Mouse (Mus musculus): ENCODE measurements around the gene Brdt.
"Not testable (repeated sequence)": the region's sequence is repeated elsewhere in the genome, so short reads cannot be mapped to it uniquely, and the experiment has no call there.

Brdt gene

DNA sequence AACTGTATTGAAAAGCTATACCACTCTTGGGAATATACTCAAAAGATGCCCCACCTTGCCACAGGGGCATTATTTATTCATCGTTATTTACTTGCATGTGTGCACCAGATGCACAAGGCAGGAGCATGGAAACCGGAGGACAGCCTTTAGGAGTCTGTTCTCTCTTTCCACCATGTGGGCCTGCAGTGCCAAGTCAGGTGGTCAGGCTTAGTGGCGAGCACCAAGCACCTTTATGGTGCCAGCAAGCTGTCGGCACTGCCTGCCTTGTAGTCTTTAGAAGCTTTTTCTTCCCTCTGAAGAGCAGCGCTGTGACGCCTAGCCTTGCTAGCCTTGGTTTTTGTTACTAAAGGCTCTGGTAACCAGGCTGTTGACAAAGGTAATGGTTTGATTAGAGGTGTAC lies 11.9 kb downstream of the Brdt start:
- DNase-seq, result no peak

DNA sequence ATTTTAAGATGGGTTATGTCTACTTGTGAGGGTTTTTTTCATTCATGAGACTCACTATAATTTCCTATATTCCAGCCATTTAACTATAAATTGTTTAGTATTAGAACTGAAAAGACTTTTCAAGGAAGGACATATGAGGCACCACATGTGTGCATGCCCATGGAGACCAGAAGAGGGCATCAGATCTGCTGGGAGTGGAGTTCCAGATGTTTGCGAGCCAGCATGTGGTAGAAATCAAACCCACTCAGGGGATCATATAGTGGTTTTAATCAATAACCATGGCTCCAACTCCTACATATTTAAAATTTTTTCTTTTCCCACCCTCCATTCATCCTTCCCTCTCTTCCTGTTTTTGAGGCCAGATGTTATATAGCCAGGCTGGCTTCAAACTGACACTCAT lies 15.3 kb downstream of the Brdt start:
- DNase-seq, result no peak

DNA sequence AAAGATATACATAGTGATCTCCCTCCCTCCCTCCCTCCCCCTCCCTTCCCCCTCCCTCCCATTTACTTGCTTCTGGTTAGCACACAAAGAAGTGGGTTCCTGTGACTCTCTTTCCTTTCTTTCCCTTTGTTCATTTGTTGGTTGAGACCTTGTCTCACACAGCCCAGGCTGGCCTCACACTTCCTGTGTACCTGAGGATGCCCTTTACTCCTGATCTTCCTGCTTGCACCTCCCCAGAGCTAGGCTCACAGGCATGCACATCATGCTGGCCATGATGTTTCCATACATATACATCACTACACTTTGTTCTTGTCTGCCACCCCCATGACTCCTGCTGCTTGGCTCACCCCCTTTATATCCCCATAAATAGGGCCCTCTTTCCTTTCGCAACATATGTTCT lies 21.6 kb downstream of the Brdt start:
- no peak for DNase-seq

DNA sequence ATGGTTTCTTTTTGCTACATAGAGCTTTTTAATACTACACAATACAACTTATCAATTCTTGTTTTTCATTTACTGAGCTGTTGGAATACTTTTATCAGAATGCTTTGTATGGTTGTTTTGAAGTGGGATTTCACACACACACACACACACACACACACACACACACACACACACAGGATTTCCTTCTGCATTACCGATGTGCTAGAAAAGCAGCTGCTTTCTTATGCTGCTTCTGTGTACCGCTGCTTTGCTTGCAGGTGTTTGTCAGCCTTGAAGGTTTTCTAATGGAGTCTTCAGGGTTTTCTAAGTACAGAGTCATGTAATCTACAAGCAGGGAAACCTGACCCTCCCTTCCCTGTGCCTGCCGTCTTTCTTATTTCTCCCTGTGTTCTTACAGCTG lies 23.0 kb downstream of the Brdt start:
- no peak for DNase-seq

DNA sequence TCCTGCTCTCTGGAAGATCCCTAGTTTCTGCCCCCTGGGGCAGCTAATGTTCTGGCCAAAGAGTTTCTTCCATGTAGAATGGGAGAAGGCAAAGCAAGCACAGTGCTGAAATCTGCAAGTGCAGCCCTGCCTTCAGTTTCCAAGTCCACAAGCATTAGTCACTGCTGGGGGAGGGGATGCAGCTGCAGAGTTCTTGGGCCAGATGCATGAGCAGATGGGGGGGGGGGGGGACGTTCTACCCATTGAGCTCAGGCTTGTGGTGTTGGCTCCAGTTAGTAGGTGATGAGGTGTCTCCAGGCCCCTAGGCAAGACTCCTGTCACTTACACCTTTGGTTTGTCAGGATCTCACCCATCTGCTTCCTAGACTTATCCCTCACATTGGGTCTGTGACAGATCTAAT lies 24.8 kb downstream of the Brdt start:
- DNase-seq, result peak; percentile 47

DNA sequence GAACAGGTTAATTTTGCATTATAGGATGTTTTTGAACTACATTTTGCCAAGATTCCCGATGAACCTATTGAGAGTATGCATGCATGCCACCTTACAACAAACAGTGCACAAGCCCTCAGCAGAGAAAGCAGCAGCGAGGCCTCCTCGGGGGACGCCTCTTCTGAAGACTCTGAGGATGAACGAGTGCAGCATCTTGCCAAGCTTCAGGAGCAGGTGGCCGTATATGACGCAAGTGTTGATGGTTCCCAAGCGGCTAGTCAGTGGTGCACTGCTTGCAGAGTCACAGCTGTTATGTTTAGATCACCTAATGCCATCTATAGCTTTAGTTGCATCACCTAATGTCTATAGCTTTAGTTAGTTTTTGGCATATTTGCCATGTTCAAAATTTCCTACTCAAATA lies 26.8 kb downstream of the Brdt start:
- no peak for DNase-seq

DNA sequence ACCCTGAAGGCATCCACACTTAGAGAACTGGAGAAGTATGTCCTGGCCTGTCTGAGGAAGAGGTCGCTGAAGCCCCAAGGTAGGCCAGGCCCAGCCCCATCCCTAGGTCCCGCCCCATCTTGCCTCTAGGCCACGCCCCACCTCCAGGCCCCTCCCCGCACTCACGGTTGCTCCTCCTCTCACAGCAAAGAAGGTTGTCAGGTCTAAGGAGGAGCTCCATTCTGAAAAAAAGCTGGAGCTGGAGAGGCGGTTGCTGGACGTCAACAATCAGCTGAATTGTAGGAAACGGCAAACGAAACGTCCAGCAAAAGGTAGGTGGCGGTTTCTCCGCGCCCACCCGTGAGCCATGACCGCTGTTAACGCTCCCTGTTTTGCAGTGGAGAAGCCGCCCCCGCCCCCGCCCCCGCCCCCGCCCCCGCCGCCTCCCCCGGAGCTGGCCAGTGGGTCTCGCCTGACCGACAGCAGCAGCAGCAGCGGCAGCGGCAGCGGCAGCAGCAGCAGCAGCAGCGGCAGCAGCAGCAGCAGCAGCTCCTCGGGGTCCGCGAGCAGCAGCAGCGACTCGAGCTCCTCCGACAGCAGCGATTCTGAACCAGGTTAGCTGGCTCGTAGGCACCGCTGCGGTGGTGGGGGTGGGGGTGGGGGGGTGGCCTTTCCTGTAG lies 28.6 kb downstream of the Brdt start:
- peak; percentile 94 for DNase-seq

DNA sequence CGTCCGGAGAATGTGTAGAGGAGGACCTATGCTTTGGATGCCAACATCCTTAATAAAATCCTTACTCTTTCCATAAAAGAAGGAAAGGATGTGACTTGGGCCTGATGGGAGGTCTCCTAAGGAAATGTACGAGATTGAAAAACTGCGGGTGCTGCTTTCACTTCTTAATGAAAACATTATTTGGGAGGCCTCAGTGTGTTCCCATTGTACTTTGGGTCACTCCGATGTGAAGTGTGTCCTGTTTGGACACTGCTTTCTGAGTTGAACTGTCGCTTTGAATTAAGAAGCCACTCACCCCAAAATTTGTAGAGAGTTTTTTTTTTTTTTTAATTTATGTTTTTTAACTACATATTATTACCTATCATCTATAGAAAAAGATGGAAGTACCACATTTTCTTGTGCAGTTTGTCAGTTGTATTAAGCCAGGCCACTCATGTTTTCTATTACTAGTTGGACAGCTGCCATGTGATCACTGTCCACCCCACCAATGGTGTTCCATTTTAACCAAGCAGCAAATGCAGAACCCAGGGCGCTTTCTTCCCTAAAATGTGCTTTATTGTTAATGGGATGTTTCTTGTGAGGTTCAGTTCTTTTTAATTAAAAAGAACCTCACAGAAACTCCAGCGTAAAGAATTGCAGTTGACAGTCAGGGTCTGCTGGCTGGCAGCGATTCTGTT lies 29.2 kb downstream of the Brdt start:
- no peak for DNase-seq

DNA sequence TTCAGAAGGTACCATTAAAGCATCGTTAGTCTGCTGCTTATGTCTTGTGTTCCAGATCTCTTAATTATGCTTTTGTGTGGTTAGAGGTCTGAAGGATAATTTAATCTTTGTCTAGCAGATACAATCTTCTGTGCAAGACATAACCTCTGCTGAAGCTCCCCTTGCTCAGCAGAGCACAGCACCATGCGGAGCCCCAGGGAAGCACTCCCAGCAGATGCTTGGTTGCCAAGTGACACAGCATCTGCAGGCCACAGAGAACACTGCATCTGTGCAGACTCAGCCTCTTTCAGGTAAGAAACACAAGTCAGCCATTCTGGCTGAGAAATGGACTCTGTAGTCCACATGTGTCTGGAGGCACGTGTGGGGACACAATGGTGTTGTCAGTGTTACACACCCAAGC lies 39.1 kb downstream of the Brdt start:
- DNase-seq, result no peak

DNA sequence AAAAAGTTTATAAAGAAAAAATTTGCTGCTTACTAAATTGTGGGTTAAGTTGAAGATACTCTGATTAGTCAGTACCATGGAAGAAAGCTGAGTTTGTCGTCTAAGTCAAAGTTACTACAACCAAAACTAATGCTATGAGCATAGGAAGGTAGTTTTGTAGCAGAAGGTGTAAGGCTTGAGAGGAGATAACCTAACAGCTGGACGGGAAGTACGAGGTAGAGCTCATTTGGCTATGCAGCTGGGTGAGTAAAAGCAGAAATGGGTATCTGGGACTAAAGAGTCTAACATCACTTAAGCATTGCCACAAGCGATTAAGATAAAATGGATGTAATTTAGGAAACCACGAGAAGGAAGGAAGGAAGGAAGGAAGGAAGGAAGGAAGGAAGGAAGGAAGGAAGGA lies 40.4 kb downstream of the Brdt start:
- DNase-seq, result no peak

DNA sequence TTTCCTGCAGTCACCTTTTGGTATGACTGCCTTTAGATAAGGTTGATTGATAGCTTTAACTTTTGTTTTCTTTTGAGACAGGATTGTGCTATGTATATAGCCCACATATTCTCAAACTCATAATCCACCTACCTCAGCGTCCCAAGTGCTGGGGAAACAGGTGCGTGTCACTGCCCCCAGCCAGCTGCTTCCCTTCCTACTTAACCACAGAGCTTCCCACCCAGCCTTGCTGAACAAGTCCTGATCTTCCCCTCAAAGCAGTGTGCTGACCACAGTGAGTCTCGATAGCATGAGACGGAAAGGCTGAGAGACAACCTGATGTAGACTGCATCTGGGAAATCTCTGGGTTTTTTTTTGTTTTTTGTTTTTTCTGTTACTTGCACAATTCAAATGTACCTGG lies 42.3 kb downstream of the Brdt start:
- DNase-seq, result no peak

DNA sequence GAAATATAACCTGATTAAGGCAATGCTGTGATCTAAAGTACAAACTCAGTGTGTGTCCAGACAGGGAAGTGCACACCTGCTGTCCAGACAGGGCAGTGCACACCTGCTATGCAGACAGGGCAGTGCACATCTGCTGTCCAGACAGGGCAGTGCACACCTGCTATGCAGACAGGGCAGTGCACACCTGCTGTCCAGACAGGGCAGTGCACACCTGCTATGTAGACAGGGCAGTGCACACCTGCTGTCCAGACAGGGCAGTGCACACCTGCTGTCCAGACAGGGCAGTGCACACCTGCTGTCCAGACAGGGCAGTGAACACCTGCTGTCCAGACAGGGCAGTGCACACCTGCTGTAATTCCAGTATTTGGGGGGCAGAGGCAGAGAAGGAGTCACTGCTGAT lies 55.5 kb downstream of the Brdt start:
- not testable (repeated sequence) for DNase-seq

DNA sequence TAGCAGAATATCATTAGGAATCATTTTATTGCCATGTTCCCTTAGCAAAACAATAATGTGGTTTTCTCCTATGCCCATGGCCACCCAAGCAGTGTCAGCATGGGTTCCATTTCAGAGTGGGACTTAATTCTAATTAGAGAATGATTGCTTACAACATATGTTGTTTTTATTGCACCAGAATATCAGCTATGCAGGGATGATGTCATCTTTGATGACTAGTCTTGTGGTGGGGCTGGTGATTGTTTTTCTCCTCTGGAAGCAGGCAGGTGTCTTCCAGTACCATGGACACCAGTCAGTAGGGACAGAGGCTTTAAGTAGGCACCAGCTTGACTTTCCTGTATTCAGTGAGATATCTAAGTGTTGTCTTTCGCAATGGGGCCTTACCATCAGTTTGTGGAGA lies 56.8 kb downstream of the Brdt start:
- DNase-seq, result no peak

DNA sequence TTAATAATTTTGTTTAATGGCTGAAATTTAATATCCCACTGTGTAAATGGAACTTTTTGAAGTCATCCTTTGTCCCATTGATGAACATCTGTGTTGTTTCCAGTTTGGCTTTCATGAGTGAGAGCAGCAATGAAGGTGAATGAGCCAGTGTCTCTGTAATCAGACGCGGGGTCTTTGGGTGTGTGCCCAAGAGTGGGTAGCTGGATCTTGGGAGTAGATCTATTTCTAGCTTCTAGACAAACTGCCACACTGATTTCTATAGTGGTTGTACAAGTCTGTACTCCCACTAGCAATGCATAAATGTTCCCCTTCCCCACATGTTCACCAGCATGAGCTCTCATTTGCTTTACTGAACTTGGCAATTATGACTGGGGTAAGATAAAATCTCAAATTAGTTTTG lies 58.4 kb downstream of the Brdt start:
- no peak for DNase-seq

DNA sequence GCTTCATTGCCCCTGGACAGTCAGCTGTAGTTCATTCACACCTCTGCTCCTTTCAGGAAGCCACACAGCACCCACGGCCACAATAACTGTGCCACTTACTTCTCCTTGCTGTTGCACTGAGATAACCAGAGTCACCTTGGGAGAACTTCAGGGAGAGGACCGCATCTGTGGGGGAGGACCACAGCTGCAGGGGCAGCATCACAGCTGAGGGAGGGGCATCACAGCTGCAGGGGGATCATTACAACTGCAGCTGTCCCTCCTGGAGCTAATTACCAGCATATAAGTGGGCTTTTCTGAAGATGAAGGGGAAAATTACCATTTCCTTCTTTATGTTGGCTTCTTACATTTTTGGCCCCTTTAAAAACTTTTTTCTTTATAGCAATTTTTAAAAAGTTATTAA lies 63.5 kb downstream of the Brdt start:
- no peak for DNase-seq

DNA sequence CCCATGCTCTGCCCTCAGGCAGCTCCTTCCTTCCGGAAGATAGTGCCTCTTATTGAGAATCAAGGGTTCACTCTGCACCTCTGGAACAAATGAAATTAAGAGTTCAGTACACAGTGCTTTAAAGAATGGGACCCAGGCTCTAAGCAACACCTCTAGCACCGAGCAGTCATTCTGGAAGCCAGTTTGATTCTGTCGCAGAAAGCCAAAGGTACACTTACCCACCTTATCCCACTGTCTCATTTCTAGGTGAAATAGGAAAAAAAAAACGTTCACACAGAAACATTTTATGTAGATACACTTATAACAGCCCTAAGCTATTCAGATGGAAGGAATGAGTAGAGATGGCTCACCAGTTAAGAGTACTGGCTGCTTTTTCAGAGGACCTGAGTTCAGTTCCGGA lies 71.5 kb downstream of the Brdt start, which contains the start of gene Ephx4:
Ephx4 (plus strand) TSS at position 301 of the 400 bp plus-strand sequence.
- DNase-seq, result no peak

DNA sequence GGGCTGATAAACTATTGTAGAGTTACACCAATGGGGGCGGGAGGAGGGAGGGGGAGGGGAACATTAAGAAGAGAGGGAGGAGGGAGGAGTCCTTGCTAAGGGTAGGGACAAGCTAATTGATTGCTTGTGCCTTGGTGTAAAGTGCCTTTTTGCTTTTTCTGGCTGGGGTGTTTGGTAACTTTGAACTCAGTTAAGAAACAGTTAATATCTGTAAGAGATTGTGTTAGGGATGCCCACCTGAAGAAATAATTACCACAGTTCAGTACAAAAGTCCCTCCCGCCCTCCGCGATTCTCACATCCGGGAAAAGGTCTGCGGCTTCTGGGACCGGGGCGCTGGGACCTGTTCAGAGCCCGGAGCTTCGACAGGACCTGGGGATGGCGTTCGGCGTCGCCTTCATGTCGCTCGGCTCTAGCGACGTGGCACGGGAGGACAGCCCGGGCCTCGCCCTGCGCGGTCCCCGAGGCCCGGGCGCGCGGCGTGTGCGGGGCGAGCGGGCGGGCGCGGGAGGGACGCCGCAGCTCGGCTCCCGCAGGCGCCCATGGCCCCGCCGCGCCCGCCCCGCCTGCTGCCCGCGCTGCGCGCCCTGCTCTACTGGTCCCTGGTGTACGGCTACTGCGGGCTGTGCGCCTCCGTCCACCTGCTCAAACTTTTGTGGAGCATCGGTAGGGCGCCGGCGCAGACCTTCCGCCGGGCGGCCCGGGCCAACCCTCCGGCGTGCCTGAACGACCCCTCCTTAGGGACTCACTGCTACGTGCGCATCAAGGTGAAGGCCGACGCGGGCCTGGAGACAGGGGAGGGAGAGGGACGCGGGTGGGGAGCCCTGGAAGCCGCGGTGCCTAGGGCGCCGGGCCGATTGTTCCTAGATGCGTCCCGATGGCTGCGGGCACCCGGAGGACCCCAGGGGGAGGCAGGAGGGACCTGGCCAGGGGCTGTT lies 72.3 kb downstream of the Brdt start:
- no peak for DNase-seq

DNA sequence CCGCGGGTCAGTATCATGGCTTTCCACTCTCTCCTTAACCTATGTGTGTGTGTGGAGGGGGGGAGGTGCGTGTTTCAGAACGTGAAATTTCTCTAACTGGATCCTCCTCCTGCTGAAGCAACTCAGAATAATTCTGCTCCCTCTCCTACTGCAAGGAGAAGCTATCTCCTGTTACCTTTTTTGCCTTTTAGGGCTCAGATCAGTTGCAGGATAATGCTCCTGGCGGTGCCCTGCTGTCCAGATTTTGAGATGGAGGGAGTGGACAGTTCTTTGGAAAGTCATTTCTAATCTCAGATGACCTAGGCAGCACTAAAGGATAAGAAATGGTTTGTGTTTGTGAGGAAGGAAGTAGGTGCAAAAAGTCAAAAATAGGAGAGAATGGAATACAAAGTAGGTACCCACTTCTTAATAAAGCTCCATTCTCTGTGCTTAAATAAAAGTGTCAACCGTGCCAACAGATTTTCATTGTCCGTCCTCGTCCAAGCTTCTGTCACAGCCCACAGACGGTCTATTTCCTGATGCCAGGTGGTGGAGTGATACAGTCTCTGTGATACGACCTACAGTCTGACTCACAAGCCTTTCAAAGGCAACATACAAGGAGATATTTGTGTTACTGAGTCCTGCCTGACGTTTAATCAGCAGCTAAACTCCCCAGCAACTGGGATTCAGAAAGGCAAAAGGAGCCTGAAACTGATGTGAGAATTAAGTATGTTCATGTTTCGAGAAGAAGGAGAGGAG lies 73.2 kb downstream of the Brdt start:
- DNase-seq, result no peak

DNA sequence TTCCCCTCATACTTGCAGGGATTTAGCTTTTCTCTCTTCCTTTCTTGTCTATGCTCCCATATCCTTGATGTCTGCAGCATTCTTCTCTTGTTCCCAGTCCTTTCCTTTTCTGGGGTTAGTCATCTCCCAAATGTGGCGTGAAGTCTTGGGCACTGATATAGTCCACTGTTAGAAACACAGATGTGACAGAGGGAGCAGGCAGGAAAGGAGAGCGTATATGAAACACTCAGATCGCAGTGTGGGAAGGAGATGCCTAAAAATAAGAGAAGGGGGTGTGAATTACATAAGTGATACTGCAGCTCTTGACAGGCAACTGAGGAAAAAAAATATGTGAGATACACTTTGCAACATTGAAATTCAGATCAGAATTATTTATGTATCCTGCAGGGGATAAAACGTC lies 74.4 kb downstream of the Brdt start:
- DNase-seq, result no peak

DNA sequence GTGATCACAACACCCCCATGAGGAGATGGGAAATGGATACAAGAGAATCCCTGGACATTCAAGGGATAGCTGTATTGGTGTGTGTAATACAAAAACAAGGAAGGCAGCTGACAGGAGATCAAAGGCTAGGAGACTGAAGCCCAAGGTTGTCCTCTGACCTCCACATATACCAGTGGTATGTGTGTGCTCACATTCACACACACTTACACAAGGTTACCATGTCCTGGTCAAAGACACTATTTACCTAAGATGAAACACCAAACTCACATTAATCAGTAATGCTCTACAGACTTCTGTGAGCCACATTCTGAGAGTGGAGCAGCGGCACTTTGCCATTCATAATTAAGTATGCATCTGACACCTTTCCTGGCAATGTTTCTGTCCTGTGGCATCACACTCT lies 79.3 kb downstream of the Brdt start:
- DNase-seq, result no peak

DNA sequence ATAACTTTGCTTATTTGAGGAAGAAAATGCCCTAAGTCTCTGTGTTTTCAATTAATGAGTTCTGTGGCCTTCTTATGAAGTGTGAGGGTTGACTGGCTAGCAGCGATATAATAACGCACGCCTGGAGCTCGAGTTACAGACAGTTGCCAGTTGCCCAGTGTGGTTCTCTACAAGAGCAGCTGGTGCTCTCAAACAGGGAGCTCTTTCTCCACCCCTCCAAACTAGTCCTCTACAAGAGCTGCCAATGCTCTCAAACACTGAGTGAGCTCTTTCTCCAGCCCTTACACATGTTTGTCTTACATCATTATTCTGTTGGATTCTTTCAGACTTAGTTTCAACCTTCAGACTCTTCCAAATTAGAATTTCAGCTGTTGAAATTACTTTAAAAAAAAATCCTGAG lies 80.4 kb downstream of the Brdt start:
- DNase-seq, result peak; percentile 19

DNA sequence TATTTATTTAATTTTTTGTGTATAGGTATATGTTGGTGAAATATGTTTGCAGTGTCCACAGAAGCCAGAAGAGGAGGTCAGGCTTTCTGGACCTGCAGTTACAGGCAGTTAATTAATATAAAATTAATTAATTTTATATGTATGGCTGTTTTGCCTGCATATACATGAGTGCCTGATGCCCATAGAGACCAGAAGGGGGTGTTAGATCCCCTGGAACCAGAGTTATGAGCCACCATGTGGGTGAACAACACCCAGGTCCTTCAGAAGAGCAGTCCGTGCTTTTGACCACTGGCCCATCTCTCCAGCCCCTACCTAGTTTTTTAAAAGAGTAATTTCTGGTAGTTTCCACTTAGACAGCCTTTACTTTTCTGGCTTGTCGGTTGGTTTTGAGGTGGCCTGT lies 81.3 kb downstream of the Brdt start:
- DNase-seq, result no peak

DNA sequence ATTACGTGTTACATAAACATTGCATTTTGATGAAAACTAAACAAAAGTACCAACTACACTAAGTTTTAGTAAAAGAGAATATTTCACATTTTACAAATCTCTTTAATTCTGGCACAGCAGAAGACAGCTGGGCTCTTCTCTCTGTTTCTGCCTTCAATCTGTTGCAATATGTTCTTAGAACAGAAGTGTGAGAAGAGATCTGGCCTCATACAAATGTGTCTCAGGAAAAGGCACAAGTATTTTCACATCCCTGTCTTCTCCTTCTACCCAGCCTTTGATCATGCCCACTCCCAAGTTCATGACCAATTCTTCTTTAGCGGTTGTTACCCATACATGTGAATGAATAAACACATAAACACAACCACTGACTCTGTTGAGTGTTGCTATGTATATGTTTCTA lies 84.1 kb downstream of the Brdt start:
- no peak for DNase-seq
